ENCODE assay signal across 19 mouse cellular contexts in genomic region chr4:137234444-137234843, GRCm38 (mm10). TPM values are rescaled to one million over a fixed set of nuclear protein-coding genes. Genes with fewer than 3 reads are reported as not detected.
DNase-seq lines count a peak whose midpoint lies in the region; ATAC-seq and TF ChIP-seq lines count a peak whose summit lies in the region.
"Had no signal": no experiment of that assay in that cellular context is flagged by ENCODE, and none has a peak within 500 bp of the region (broad histone marks: within the 10 kb centered on the region; RNA-seq: fewer than 3 reads in every experiment).

No protein-coding gene starts in this region.

- H3K4me2 ChIP-seq in heart, embryonic 16.5 days (ENCODE audit: low read depth, low read length): no peak overlapping the region
- H3K4me2 ChIP-seq in stomach, embryonic 16.5 days (ENCODE audit: low read depth, low read length): no peak overlapping the region
- H3K4me2 ChIP-seq in stomach, postnatal 0 days (replicated peaks; ENCODE audit: low read depth): no peak overlapping the region
- H3K4me2 ChIP-seq: embryonic facial prominence, embryonic 12.5 days; limb, embryonic 13.5 days; midbrain, embryonic 12.5 days had no signal

- no peak for TF ChIP-seq EP300 in stomach, postnatal 0 days (optimal IDR thresholded peaks at IDR 0.05)

- H3K36me3 ChIP-seq in heart, embryonic 16.5 days (ENCODE audit: control insufficient read depth, insufficient read depth): no peaks in the 10 kb centered on the region
- no peaks in the 10 kb centered on the region for H3K36me3 ChIP-seq in heart, embryonic 10.5 days
- no peaks in the 10 kb centered on the region for H3K36me3 ChIP-seq in stomach, embryonic 16.5 days (ENCODE audit: control insufficient read depth, insufficient read depth, low read length)
- H3K36me3 ChIP-seq in stomach, postnatal 0 days (ENCODE audit: control insufficient read depth, insufficient read depth, low read length): no peaks in the 10 kb centered on the region
- H3K36me3 ChIP-seq: embryonic facial prominence, embryonic 12.5 days; forebrain, embryonic 10.5 days; limb, embryonic 13.5 days; midbrain, embryonic 12.5 days had no signal

- ATAC-seq in heart, embryonic 16.5 days (replicated peaks; ENCODE audit: extremely low read depth, insufficient read depth, low FRiP score): peak; percentile 30; the same call in 1 of the 2 replicates
- ATAC-seq in stomach, embryonic 16.5 days (ENCODE audit: insufficient read depth, low FRiP score): no peak
- no peak for ATAC-seq in stomach, postnatal 0 days (ENCODE audit: low FRiP score, low TSS enrichment)
- ATAC-seq: activated CD4-positive, CD25-positive, alpha-beta regulatory T cell, adult 4 months; hindbrain, postnatal 0 days had no signal

- 0 out of 2 replicates have a peak, but pooled peaks cover 4% of the 10 kb centered on the region for H3K4me1 ChIP-seq in heart, embryonic 16.5 days (ENCODE audit: control insufficient read depth, insufficient read depth, low read length)
- H3K4me1 ChIP-seq in heart, embryonic 10.5 days: peaks cover 10% of the 10 kb centered on the region
- peaks cover 12% of the 10 kb centered on the region for H3K4me1 ChIP-seq in stomach, embryonic 16.5 days (ENCODE audit: control insufficient read depth, insufficient read depth, low read length)
- peaks cover 8% of the 10 kb centered on the region; the same call in 1 of the 2 replicates for H3K4me1 ChIP-seq in stomach, postnatal 0 days (replicated peaks; ENCODE audit: control insufficient read depth, insufficient read depth)
- H3K4me1 ChIP-seq: embryonic facial prominence, embryonic 12.5 days; forebrain, embryonic 10.5 days; midbrain, embryonic 12.5 days had no signal

- WGBS in heart, embryonic 16.5 days: 77% methylated on average over 2 of the region's 2 CpGs
- 83% methylated on average over 2 of the region's 2 CpGs for WGBS in heart, embryonic 10.5 days
- 77% methylated on average over 2 of the region's 2 CpGs for WGBS in stomach, embryonic 16.5 days
- 84% methylated on average over 2 of the region's 2 CpGs for WGBS in stomach, postnatal 0 days

- H3K27me3 ChIP-seq in heart, embryonic 16.5 days (ENCODE audit: control insufficient read depth, insufficient read depth, low read length): no peaks in the 10 kb centered on the region
- 0 out of 2 replicates have a peak, but pooled peaks cover 4% of the 10 kb centered on the region for H3K27me3 ChIP-seq in heart, embryonic 10.5 days (ENCODE audit: insufficient read depth, poor library complexity, severe bottlenecking)
- no peaks in the 10 kb centered on the region for H3K27me3 ChIP-seq in stomach, embryonic 16.5 days (ENCODE audit: control insufficient read depth, insufficient read depth, low read length)
- H3K27me3 ChIP-seq in stomach, postnatal 0 days (ENCODE audit: control insufficient read depth, insufficient read depth, low read length): no peaks in the 10 kb centered on the region
- H3K27me3 ChIP-seq: embryonic facial prominence, embryonic 12.5 days; limb, embryonic 13.5 days; midbrain, embryonic 12.5 days had no signal

- DNase-seq in adrenal gland, postnatal 14 days: peak; percentile 25
- no peak for DNase-seq in adrenal gland, postnatal 25 days
- DNase-seq in heart, embryonic 10.5 days (ENCODE audit: low spot score): no peak
- no peak for DNase-seq in stomach, postnatal 0 days (ENCODE audit: low spot score)
- peak; percentile 28 for DNase-seq in lung, postnatal 36 days
- DNase-seq in layer of hippocampus, postnatal 14 days (ENCODE audit: low spot score in 2 of 2): no peak
- DNase-seq: cerebellum, adult 2 months; liver, postnatal 0 days; right cerebral cortex, postnatal 25 days; thymus, adult 18-20 months had no signal

- H3K9ac ChIP-seq in heart, embryonic 16.5 days (ENCODE audit: low read length): no peak overlapping the region
- H3K9ac ChIP-seq in stomach, embryonic 16.5 days (ENCODE audit: low read length): no peak overlapping the region
- no peak overlapping the region for H3K9ac ChIP-seq in stomach, postnatal 0 days (ENCODE audit: low read length)
- H3K9ac ChIP-seq: embryonic facial prominence, embryonic 12.5 days; limb, embryonic 13.5 days; liver, postnatal 0 days; midbrain, embryonic 12.5 days had no signal

- H3K9me3 ChIP-seq in heart, embryonic 16.5 days (replicated peaks; ENCODE audit: control insufficient read depth, low read length): no peaks in the 10 kb centered on the region
- H3K9me3 ChIP-seq in heart, embryonic 10.5 days: no peaks in the 10 kb centered on the region
- H3K9me3 ChIP-seq in stomach, embryonic 16.5 days (replicated peaks; ENCODE audit: control insufficient read depth, low read length): no peaks in the 10 kb centered on the region
- H3K9me3 ChIP-seq in stomach, postnatal 0 days (ENCODE audit: control insufficient read depth, low read length): no peaks in the 10 kb centered on the region
- H3K9me3 ChIP-seq: embryonic facial prominence, embryonic 12.5 days; forebrain, embryonic 10.5 days; limb, embryonic 13.5 days; midbrain, embryonic 12.5 days had no signal

- H3K27ac ChIP-seq in heart, embryonic 16.5 days (ENCODE audit: low read length): no peak overlapping the region
- no peak overlapping the region for H3K27ac ChIP-seq in heart, embryonic 10.5 days
- peak overlapping the region; percentile 4; the same call in 1 of the 2 replicates for H3K27ac ChIP-seq in stomach, embryonic 16.5 days (ENCODE audit: low read length)
- H3K27ac ChIP-seq in stomach, postnatal 0 days (replicated peaks): no peak overlapping the region
- H3K27ac ChIP-seq: embryonic facial prominence, embryonic 12.5 days; forebrain, embryonic 10.5 days; hindbrain, postnatal 0 days; limb, embryonic 13.5 days; midbrain, embryonic 12.5 days had no signal

- TF ChIP-seq CTCF in stomach, postnatal 0 days (IDR thresholded peaks at IDR 0.05; ENCODE audit: low read depth): no peak

- no peak overlapping the region for H3K4me3 ChIP-seq in heart, embryonic 16.5 days (ENCODE audit: low read length)
- H3K4me3 ChIP-seq in heart, embryonic 10.5 days: no peak overlapping the region
- no peak overlapping the region for H3K4me3 ChIP-seq in stomach, embryonic 16.5 days (replicated peaks; ENCODE audit: low read length)
- no peak overlapping the region for H3K4me3 ChIP-seq in stomach, postnatal 0 days (ENCODE audit: low read depth, low read length)
- H3K4me3 ChIP-seq: embryonic facial prominence, embryonic 12.5 days; forebrain, embryonic 10.5 days; limb, embryonic 13.5 days; midbrain, embryonic 12.5 days had no signal

RNA-seq across cellular contexts. Expression of gene Wnt4, which starts 42.8 kb away (rescaled TPM):
- 46.2 and 51.3 TPM in 2 replicates for total RNA-seq in adrenal gland, postnatal 14 days (2021)
- 84.6 and 96.5 TPM in 2 replicates for total RNA-seq in adrenal gland, postnatal 25 days (2021)
- 0.65 and 0.71 TPM in 2 replicates for polyA plus RNA-seq in heart, embryonic 16.5 days (2015; fragmentation: Nextera tagmentation; extraction: Ambion mirVana)
- 0.96 and 0.98 TPM in 2 replicates for polyA plus RNA-seq in heart, embryonic 10.5 days (2016; fragmentation: Nextera tagmentation; extraction: Ambion mirVana)
- 8.7 and 13.7 TPM in 2 replicates for polyA plus RNA-seq in stomach, embryonic 16.5 days (2015; fragmentation: Nextera tagmentation; extraction: Ambion mirVana)
- 45.3 and 59.7 TPM in 2 replicates for polyA plus RNA-seq in stomach, postnatal 0 days (2015; fragmentation: Nextera tagmentation; extraction: Ambion mirVana)
- total RNA-seq in layer of hippocampus, postnatal 14 days (2021): 10 to 100 TPM; 10.0 to 11.3 TPM
- total RNA-seq: granulocyte monocyte progenitor cell, adult 5-6 weeks had no signal

Comparison
In these comparisons a context has a peak if more than half of its experiments do, and no peak if none do; other contexts are left out.
1. DNase-seq: peak in adrenal gland, postnatal 14 days (single experiment) and lung, postnatal 36 days (single experiment); none in adrenal gland, postnatal 25 days (single experiment), heart, embryonic 10.5 days (single experiment), stomach, postnatal 0 days (single experiment) and layer of hippocampus, postnatal 14 days (0 of 2).